In the genomic region with DNA sequence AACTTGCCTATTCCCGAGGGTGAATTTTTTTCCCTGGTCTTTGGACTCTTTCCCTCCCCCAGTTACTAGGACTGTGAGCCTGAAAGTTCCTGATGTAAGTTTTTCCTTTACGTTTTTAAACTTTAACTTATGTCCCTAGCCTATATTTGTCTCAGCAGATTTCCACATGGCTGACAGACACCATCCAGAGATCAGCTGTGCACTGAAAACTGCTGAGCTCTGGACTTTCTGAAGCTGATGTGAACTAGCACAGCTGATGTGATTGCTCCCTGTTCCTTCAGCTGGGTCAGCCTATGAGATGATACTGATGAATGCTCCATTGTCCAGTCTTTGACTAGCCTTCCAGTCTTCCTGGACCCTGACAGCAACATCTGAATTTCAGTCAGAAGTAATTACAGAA, we compare ENCODE assay signal across 14 mouse cellular contexts.
"Had no signal": no experiment of that assay in that cellular context is flagged by ENCODE, and none has a peak within 500 bp of the region (broad histone marks: within the 10 kb centered on the region; RNA-seq: fewer than 3 reads in every experiment).

No protein-coding gene starts in this region.

- H3K4me3 ChIP-seq: limb, embryonic 15.5 days; midbrain, embryonic 12.5 days; myocyte; neural tube, embryonic 15.5 days had no signal

- H3K36me3 ChIP-seq: limb, embryonic 15.5 days; midbrain, embryonic 12.5 days; neural tube, embryonic 15.5 days had no signal

- H3K27ac ChIP-seq: limb, embryonic 15.5 days; midbrain, embryonic 12.5 days; neural tube, embryonic 15.5 days had no signal

- H3K4me2 ChIP-seq: limb, embryonic 15.5 days; midbrain, embryonic 12.5 days; neural tube, embryonic 15.5 days had no signal

- ATAC-seq: intestine, embryonic 16.5 days had no signal

- DNase-seq: kidney, adult 9 months; kidney, postnatal 36 days; layer of hippocampus, adult 9-11 months; layer of hippocampus, postnatal 36 days; lung, adult 18-20 months; right cerebral cortex, postnatal 4 days; spleen, adult 18-20 months; thymus, adult 2 months; thymus, postnatal 36 days had no signal

- H3K27me3 ChIP-seq: limb, embryonic 15.5 days; midbrain, embryonic 12.5 days; neural tube, embryonic 15.5 days had no signal

- H3K9ac ChIP-seq: limb, embryonic 15.5 days; midbrain, embryonic 12.5 days; neural tube, embryonic 15.5 days had no signal

- H3K4me1 ChIP-seq: limb, embryonic 15.5 days; midbrain, embryonic 12.5 days; neural tube, embryonic 15.5 days had no signal

- H3K9me3 ChIP-seq: limb, embryonic 15.5 days; midbrain, embryonic 12.5 days; neural tube, embryonic 15.5 days had no signal
